Mouse (Mus musculus): ENCODE measurements around the gene Clec2d.
"Not testable (repeated sequence)": the region's sequence is repeated elsewhere in the genome, so short reads cannot be mapped to it uniquely, and the experiment has no call there.

Clec2d gene

GRCm38 (mm10) chr6:129187200-129187651, 6.8 kb downstream of the Clec2d start:
- no peak for DNase-seq (ENCODE audit: low spot score)

- not testable (repeated sequence) for DNase-seq (ENCODE audit: low spot score)
Observed at GRCm38 (mm10) chr6:129187816-129188215, 7.4 kb downstream of the Clec2d start.

GRCm38 (mm10) chr6:129193431-129193830, 13.0 kb downstream of the Clec2d start:
- DNase-seq (ENCODE audit: low spot score): no peak

- not testable (repeated sequence) for DNase-seq (ENCODE audit: low spot score)
Observed at GRCm38 (mm10) chr6:129200066-129200465, 19.7 kb downstream of the Clec2d start.

GRCm38 (mm10) chr6:129202306-129202705, 21.9 kb downstream of the Clec2d start:
- no peak for DNase-seq (ENCODE audit: low spot score)

- no peak for DNase-seq (ENCODE audit: low spot score)
Observed at GRCm38 (mm10) chr6:129204342-129204741, 23.9 kb downstream of the Clec2d start.

- DNase-seq (ENCODE audit: low spot score): no peak
Observed at GRCm38 (mm10) chr6:129204838-129205237, 24.4 kb downstream of the Clec2d start.

GRCm38 (mm10) chr6:129208891-129209519, 28.6 kb downstream of the Clec2d start:
- no peak for DNase-seq (ENCODE audit: low spot score)

- no peak for DNase-seq (ENCODE audit: low spot score)
Observed at GRCm38 (mm10) chr6:129209785-129210446, 29.5 kb downstream of the Clec2d start.

GRCm38 (mm10) chr6:129210447-129210790, 30.0 kb downstream of the Clec2d start:
- no peak for DNase-seq (ENCODE audit: low spot score)

- DNase-seq (ENCODE audit: low spot score): no peak
Observed at GRCm38 (mm10) chr6:129212421-129213195, 32.2 kb downstream of the Clec2d start.

- no peak for DNase-seq (ENCODE audit: low spot score)
Observed at GRCm38 (mm10) chr6:129213497-129213896, 33.1 kb downstream of the Clec2d start.

GRCm38 (mm10) chr6:129214263-129214662, 33.8 kb downstream of the Clec2d start:
- no peak for DNase-seq (ENCODE audit: low spot score)

- no peak for DNase-seq (ENCODE audit: low spot score)
Observed at GRCm38 (mm10) chr6:129215053-129215452, 34.6 kb downstream of the Clec2d start.

- DNase-seq (ENCODE audit: low spot score): no peak
Observed at GRCm38 (mm10) chr6:129215886-129216637, 35.6 kb downstream of the Clec2d start.

GRCm38 (mm10) chr6:129216721-129217230, 36.4 kb downstream of the Clec2d start:
- no peak for DNase-seq (ENCODE audit: low spot score)

- no peak for DNase-seq (ENCODE audit: low spot score)
Observed at GRCm38 (mm10) chr6:129218191-129218696, 37.8 kb downstream of the Clec2d start.

- DNase-seq (ENCODE audit: low spot score): no peak
Observed at GRCm38 (mm10) chr6:129219897-129220517, 39.6 kb downstream of the Clec2d start.

GRCm38 (mm10) chr6:129221053-129221452, 40.6 kb downstream of the Clec2d start:
- DNase-seq (ENCODE audit: low spot score): no peak

- DNase-seq (ENCODE audit: low spot score): no peak
Observed at GRCm38 (mm10) chr6:129222188-129222800, 41.9 kb downstream of the Clec2d start.

- DNase-seq (ENCODE audit: low spot score): no peak
Observed at GRCm38 (mm10) chr6:129223611-129224010, 43.2 kb downstream of the Clec2d start.

All from ovary, postnatal 36 days (tissue).